ENCODE assay signal across 8 mouse cellular contexts in the genomic region with DNA sequence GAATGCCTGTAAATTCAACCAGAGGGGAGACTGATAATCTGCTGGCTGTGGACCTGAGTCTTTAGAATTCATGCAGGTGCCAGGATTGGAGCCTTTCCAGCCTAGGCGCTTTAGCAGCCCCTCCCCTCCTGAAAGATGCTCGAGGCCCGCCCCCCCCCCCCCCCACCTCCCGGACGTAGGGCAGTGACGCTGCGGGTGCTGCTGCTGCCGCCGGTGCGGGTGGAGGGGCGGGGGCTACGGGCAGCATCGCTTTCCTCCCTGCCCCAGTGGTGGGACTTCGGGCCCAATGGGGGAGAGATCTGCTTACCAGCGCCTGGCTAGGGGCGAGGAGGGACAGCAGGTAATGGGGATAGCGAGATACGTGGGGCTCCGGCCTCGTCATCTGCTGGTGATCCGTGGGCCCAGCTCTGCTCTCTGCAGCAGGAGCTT. TPM values are rescaled to one million over a fixed set of nuclear protein-coding genes. Genes with fewer than 3 reads are reported as not detected.
DNase-seq lines count a peak whose midpoint lies in the region; ATAC-seq and TF ChIP-seq lines count a peak whose summit lies in the region.

No protein-coding gene starts in this region.

- peak overlapping the region; percentile 88 for H3K27ac ChIP-seq in layer of hippocampus, adult 2 months
- H3K27ac ChIP-seq in hindbrain, embryonic 14.5 days: peak overlapping the region; percentile 88
- H3K27ac ChIP-seq in stomach, embryonic 16.5 days (ENCODE audit: low read length): peak overlapping the region; percentile 48; the same call in 1 of the 2 replicates

- peak overlapping the region; percentile 73 for H3K9ac ChIP-seq in hindbrain, embryonic 14.5 days
- peak overlapping the region; percentile 68 for H3K9ac ChIP-seq in stomach, embryonic 16.5 days (ENCODE audit: low read length)

- no peak for TF ChIP-seq CTCF in layer of hippocampus, adult 2 months (conservative IDR thresholded peaks at IDR 0.05)

- peak overlapping the region; percentile 72 for H3K4me2 ChIP-seq in hindbrain, embryonic 14.5 days (replicated peaks)
- peak overlapping the region; percentile 53 for H3K4me2 ChIP-seq in stomach, embryonic 16.5 days (ENCODE audit: low read depth, low read length)

- H3K36me3 ChIP-seq in hindbrain, embryonic 14.5 days (replicated peaks; ENCODE audit: control insufficient read depth, insufficient read depth): 0 out of 2 replicates have a peak, but pooled peaks cover under 1% of the 10 kb centered on the region
- H3K36me3 ChIP-seq in stomach, embryonic 16.5 days (ENCODE audit: control insufficient read depth, insufficient read depth, low read length): no peaks in the 10 kb centered on the region

- no peak for DNase-seq in layer of hippocampus, adult 2 months (ENCODE audit: low spot score in 2 of 2)
- DNase-seq in layer of hippocampus, adult 8-10 months (ENCODE audit: low spot score in 2 of 2): no peak
- DNase-seq in MN1 (ENCODE audit: low spot score): peak; percentile 36
- DNase-seq in cerebellum, postnatal 10 days: peak; percentile 72 to 76
- DNase-seq in hindbrain, embryonic 14.5 days (ENCODE audit: low spot score): peak; percentile 40
- DNase-seq in adrenal gland, postnatal 4 days (ENCODE audit: low spot score in 2 of 2): no peak

- peak overlapping the region; percentile 65 for H3K4me3 ChIP-seq in layer of hippocampus, adult 2 months
- peak overlapping the region; percentile 44 for H3K4me3 ChIP-seq in hindbrain, embryonic 14.5 days (replicated peaks; ENCODE audit: low read length)
- peak overlapping the region; percentile 32 for H3K4me3 ChIP-seq in stomach, embryonic 16.5 days (replicated peaks; ENCODE audit: low read length)

- H3K4me1 ChIP-seq in hindbrain, embryonic 14.5 days (replicated peaks; ENCODE audit: control insufficient read depth, insufficient read depth, low read length): peaks cover 53% of the 10 kb centered on the region
- H3K4me1 ChIP-seq in stomach, embryonic 16.5 days (ENCODE audit: control insufficient read depth, insufficient read depth, low read length): peaks cover 70% of the 10 kb centered on the region

- peak; percentile 18 for ATAC-seq in hindbrain, embryonic 14.5 days (ENCODE audit: low FRiP score)
- ATAC-seq in megakaryocyte-erythroid progenitor cell, adult 5-6 weeks (replicated peaks; ENCODE audit: low FRiP score, low TSS enrichment, poor library complexity, severe bottlenecking): peak; percentile 50; the same call in 1 of the 2 replicates
- ATAC-seq in stomach, embryonic 16.5 days (ENCODE audit: insufficient read depth, low FRiP score): no peak

- WGBS in hindbrain, embryonic 14.5 days: 3% methylated on average over 7 of the region's 21 CpGs
- WGBS in stomach, embryonic 16.5 days: 7% methylated on average over 17 of the region's 21 CpGs

- no peaks in the 10 kb centered on the region for H3K27me3 ChIP-seq in hindbrain, embryonic 14.5 days (ENCODE audit: control insufficient read depth, insufficient read depth, low read length)
- H3K27me3 ChIP-seq in stomach, embryonic 16.5 days (ENCODE audit: control insufficient read depth, insufficient read depth, low read length): no peaks in the 10 kb centered on the region

- no peaks in the 10 kb centered on the region for H3K9me3 ChIP-seq in hindbrain, embryonic 14.5 days (ENCODE audit: control insufficient read depth, low read length)
- no peaks in the 10 kb centered on the region for H3K9me3 ChIP-seq in stomach, embryonic 16.5 days (replicated peaks; ENCODE audit: control insufficient read depth, low read length)

RNA-seq across cellular contexts. Expression of a gene that starts 15.1 kb away (rescaled TPM):
- 100 to 1,000 TPM; 210 to 212 TPM for total RNA-seq in layer of hippocampus, adult 2 months (2021)
- 100 to 1,000 TPM; 206 to 238 (median 222) TPM for total RNA-seq in layer of hippocampus, adult 8-10 months (2022)
- polyA plus RNA-seq in hindbrain, embryonic 14.5 days (2014; fragmentation: Nextera tagmentation; extraction: Ambion mirVana): 17.4 and 20.0 TPM in 2 replicates
- total RNA-seq in megakaryocyte-erythroid progenitor cell, adult 5-6 weeks (2014; fragmentation: Nextera tagmentation): 45.7 and 54.4 TPM in 2 replicates
- total RNA-seq in megakaryocyte-erythroid progenitor cell, adult 5-6 weeks (2017): 27.7 and 28.6 TPM in 2 replicates
- polyA plus RNA-seq in stomach, embryonic 16.5 days (2015; fragmentation: Nextera tagmentation; extraction: Ambion mirVana): 10.6 TPM in 2 replicates
- total RNA-seq in adrenal gland, postnatal 4 days (2021): 10 to 100 TPM; 75.6 to 77.6 TPM

RNA-seq across cellular contexts. Expression of a gene that starts 50.0 kb away (rescaled TPM):
- total RNA-seq in layer of hippocampus, adult 2 months (2021): 10 to 100 TPM; 70.3 to 72.3 TPM
- 10 to 100 TPM; 54.4 to 75.4 (median 58.0) TPM for total RNA-seq in layer of hippocampus, adult 8-10 months (2022)
- polyA plus RNA-seq in hindbrain, embryonic 14.5 days (2014; fragmentation: Nextera tagmentation; extraction: Ambion mirVana): 54.0 and 65.1 TPM in 2 replicates
- total RNA-seq in megakaryocyte-erythroid progenitor cell, adult 5-6 weeks (2014; fragmentation: Nextera tagmentation): 316 and 327 TPM in 2 replicates
- total RNA-seq in megakaryocyte-erythroid progenitor cell, adult 5-6 weeks (2017): 261 and 333 TPM in 2 replicates
- 68.3 and 69.7 TPM in 2 replicates for polyA plus RNA-seq in stomach, embryonic 16.5 days (2015; fragmentation: Nextera tagmentation; extraction: Ambion mirVana)
- total RNA-seq in adrenal gland, postnatal 4 days (2021): 10 to 100 TPM; 57.2 to 75.8 TPM

Comparison
In these comparisons a context has a peak if more than half of its experiments do, and no peak if none do; other contexts are left out.
1. DNase-seq: peak in MN1 (single experiment), cerebellum, postnatal 10 days (2 of 2) and hindbrain, embryonic 14.5 days (single experiment); none in layer of hippocampus, adult 2 months (0 of 2), layer of hippocampus, adult 8-10 months (0 of 2) and adrenal gland, postnatal 4 days (0 of 2).
2. Peak in every context shown above with its lines, with median percentiles within 50 percentile points of each other: H3K27ac ChIP-seq and H3K4me3 ChIP-seq.